Mouse (Mus musculus): ENCODE measurements around the gene Gm572. TPM values are rescaled to one million over a fixed set of nuclear protein-coding genes. Genes with fewer than 3 reads are reported as not detected.

The Gm572 gene
- total RNA-seq, 2 experiments from 2014 or later = 3.1 to 4.0 TPM

- intact Hi-C loops (cut with DNase I) = no loop called here
- DNase-seq = peak; percentile 75 to 84
Observed at GRCm38 (mm10) chr4:148662168-148662965, 19.2 kb downstream of the Gm572 start.

GRCm38 (mm10) chr4:148663326-148663725 is 20.2 kb downstream of the Gm572 start:
- no peak for DNase-seq
- intact Hi-C loops (cut with DNase I) = no loop called here

GRCm38 (mm10) chr4:148664021-148664420 is 20.9 kb downstream of the Gm572 start:
- intact Hi-C loops (cut with DNase I) = no loop called here
- DNase-seq = no peak

GRCm38 (mm10) chr4:148667006-148667755 is 24.1 kb downstream of the Gm572 start:
- intact Hi-C loops (cut with DNase I) = no loop called here
- DNase-seq = peak in 1 of 2 experiments; percentile 37

DNA sequence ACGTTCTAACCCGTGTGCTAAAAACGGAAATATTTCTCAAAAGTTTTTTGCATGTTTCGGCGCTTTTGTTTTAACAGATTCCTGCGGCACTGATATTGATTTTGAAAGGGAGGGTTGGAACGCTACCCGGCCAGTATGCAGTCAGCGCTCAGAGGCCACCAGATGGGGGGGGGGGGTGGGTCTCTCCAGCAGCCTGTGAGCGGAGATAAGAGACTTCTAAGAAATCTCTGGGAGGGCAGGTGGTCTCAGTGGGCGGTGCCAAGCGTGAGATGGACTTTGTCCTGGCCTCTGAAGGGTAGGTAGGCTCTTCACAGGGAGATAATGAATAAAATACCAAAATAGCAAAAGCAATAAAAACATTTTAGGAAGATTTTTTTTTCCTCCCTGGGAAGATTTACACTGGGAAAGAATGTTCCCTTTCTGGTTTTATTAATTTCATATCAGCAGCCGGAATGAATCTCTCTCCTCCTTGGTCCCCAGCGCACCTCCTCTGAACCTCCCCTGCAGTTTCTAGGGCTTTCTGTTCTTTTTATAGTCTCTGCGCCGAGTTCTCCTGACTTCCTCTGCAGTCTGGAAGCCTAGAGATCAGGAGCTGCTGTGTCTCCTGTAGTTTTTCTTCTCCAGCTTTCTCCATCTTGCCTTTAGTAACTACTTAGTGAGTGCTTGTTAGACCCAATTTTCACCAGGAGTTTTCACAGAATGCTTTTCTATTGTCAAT is 28.3 kb downstream of the Gm572 start:
- DNase-seq = no peak
- intact Hi-C loops (cut with DNase I) = no loop called here

GRCm38 (mm10) chr4:148675043-148675442 is 31.9 kb downstream of the Gm572 start:
- intact Hi-C loops (cut with DNase I) = no loop called here
- no peak for DNase-seq

DNA sequence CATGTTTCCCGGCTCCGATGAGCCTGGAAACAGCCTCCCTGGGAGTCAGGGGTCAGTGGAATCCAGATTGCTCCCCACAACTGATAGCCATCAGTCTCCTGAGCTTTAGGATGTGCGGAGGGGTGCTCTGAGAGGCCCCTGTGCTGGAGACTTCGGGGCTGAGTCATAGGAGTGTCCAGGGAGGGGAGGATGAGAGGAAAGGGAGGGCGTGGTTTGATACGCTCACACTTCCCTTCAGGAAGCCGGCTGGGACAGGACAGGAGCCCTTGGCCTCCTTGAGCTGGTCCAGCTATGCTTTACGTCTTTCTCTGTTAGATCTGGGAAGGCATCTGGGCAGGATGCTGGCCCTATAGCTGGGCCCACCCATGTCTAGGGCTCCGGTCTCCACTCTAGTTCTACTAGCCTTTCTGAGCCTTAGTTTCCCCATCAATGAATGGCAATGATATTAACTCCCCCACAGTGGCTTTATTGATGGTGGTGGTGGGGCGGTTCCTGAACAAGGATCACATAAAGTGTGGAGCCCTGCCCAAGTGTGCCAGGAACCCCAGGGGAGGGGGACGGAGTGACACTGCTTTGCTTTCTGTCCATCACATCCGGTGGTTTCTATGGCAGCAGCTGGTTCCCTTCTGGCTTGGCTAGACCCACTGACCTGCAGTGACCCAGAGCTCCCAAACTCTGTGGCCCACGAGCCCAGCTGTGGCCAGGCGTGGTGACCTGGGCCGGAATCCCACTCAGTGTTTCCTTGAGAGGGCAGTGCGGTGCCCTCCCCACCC is 33.3 kb downstream of the Gm572 start:
- peak; percentile 38 to 62 for DNase-seq

GRCm38 (mm10) chr4:148676961-148677637 is 34.0 kb downstream of the Gm572 start:
- DNase-seq = peak in 1 of 2 experiments; percentile 42

More for the DNA sequence above, 33.3 kb downstream of the Gm572 start:
- intact Hi-C loops (cut with DNase I) = no loop called here

DNA sequence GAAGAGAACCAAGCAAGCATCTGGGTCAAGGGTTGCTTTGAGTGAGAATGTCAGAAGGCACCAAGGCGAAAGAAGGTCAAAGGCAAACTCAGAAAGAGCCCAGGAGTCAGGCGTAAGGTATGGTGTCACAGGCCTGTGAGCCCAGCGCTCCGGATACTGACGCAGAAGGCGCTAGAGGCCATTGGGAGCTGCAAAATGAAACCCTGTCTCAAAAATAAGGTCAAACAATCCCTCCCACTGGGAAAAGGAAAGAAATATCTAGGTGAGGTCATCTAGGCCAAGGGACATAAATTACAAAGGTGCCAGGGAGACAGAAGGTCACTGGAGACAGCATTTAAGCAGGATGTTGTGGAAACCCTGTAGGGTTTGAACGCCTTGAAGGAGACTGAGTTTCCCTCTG is 35.0 kb downstream of the Gm572 start:
- intact Hi-C loops (cut with DNase I) = no loop called here

More at GRCm38 (mm10) chr4:148676961-148677637, 34.0 kb downstream of the Gm572 start:
- intact Hi-C loops (cut with DNase I) = no loop called here

GRCm38 (mm10) chr4:148680505-148681067 is 37.5 kb downstream of the Gm572 start:
- DNase-seq = no peak
- intact Hi-C loops (cut with DNase I) = loop anchor here (5.0 kb wide), 1 partner anchor 397 kb away; no protein-coding TSS in a partner anchor

More for the DNA sequence above, 35.0 kb downstream of the Gm572 start:
- no peak for DNase-seq

DNA sequence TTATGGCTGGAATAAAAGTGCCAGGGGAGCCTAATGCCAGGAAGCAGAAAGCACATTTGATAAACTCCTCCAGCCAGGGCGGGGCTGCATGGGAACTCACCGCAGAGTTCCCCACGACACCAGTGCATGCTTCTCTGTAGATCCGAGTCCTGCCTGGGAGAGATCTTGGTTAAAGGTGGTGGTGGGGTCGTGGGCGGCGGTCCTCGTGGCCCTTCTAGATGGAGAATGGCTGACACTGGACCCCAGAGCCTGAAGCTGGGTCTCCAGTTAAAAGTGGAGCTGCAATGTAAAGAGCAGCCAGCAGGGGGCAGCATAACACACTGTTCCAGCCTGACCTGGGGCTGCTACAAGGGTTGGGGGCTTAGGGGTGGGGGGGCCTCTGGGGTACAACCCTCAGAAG is 38.3 kb downstream of the Gm572 start:
- DNase-seq = peak; percentile 64 to 78
- intact Hi-C loops (cut with DNase I) = loop anchor here (5.0 kb wide), 1 partner anchor 396 kb away; no protein-coding TSS in a partner anchor

GRCm38 (mm10) chr4:148682961-148683360 is 39.8 kb downstream of the Gm572 start:
- intact Hi-C loops (cut with DNase I) = loop anchor here (5.0 kb wide), 1 partner anchor 394 kb away; no protein-coding TSS in a partner anchor

DNA sequence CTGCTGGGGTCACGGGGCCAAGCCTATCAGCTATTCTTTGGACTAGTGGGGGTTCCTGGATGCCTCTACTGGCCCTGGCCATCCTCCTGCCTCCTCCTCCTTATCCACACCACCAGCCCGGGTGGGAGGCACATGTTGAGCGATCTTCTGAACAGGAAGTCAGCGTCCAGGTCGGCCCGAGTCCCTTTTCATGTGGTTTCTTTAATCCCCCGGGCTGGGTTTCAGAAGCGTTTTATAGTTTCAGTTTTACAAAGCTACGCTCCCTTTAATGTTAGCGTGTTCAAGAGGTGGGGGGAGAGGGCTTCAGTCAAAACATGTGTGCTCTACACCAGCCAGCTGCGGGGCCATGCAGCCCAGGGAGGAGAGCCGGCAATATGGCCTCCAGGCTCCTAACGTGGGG is 40.4 kb downstream of the Gm572 start:
- no peak for DNase-seq
- intact Hi-C loops (cut with DNase I) = loop anchor here (5.0 kb wide), 1 partner anchor 394 kb away; no protein-coding TSS in a partner anchor

More at GRCm38 (mm10) chr4:148682961-148683360, 39.8 kb downstream of the Gm572 start:
- no peak for DNase-seq

DNA sequence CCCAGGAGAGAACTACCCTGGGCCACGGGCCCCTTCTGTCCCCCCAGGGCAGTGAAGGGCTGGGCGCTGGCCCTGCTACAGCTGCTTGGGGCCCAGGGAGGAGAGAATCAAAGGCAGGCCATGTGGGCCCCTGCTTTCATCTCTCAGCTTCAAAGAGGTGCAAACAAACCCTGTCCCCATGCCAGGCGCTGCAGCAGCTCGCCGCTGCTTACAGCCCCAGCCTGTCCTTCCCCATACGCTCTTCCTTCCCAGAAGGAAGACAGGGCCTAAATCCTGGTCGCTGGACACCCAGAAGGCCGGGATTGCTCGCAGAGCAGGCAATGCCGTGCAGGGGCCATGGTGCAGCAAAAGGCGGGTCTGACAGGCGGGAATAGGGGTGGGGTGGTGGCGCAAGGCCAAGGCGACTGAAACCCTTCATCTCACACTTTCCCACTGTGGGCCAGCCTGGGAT is 43.4 kb downstream of the Gm572 start:
- intact Hi-C loops (cut with DNase I) = no loop called here

DNA sequence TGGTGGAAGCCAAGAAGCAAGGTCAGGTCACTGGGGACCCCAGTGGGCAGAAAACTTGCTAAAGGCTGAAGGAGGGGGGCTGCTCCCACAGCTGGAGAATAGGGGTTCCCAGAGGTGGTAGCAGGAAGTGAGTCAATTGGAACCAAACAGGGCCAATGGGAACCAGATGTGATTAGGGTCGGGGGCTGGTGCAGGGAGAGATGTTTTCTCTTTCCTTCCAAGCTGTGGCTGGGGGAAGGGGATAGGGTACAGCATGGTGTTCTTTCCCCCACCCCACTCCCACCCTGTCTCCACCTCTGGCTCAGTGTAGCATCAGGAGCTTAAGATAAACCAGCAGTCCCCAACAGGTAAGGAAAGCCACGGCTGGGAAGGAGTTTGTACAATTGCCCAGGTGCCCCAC is 45.0 kb downstream of the Gm572 start:
- DNase-seq = no peak

More for the DNA sequence above, 43.4 kb downstream of the Gm572 start:
- no peak for DNase-seq

DNA sequence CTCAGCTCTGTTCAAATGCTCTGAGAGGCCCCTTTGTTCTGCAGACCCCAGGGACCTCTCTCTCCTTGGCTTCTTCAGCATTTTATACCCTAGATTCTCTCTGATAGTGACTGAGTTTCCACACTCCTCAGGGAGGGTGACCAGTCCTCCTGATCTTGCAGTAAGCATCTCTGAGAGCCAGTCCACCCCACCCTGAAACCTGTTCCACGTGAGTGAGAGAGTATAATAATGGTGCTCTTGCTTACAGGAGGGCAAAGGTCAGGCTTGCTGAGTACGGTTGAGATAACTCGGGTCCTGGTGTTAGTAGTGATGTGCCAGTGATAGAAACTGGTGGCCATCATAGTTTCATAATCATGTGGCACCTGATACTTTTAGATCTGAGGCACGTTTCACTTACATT is 48.1 kb downstream of the Gm572 start:
- DNase-seq = no peak
- intact Hi-C loops (cut with DNase I) = no loop called here

More for the DNA sequence above, 45.0 kb downstream of the Gm572 start:
- intact Hi-C loops (cut with DNase I) = no loop called here

DNA sequence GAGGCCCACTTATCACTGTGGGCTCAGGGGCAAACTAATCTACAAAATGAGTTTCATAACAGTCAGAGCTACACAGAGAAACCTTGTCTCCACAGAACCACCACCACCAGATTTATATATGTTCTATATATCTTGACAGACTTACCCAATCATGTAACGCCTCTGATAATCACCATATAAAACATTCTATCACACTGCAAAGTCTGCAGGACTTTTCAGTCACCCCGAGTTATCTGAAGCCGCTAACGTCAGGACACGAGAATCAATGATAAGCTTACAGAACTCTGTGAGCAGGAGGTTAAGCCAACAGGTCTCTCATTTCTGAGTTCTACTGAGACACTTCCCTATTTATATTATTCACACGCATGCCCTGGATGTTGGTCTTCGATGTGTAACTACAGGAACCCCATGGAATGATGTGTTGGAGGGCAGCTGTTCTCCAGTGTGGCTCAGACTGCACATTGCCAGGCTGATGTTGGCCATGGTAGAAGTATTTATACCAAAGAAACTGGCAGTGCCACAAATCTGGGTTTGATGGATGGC is 50.4 kb downstream of the Gm572 start:
- DNase-seq = no peak
- intact Hi-C loops (cut with DNase I) = no loop called here

DNA sequence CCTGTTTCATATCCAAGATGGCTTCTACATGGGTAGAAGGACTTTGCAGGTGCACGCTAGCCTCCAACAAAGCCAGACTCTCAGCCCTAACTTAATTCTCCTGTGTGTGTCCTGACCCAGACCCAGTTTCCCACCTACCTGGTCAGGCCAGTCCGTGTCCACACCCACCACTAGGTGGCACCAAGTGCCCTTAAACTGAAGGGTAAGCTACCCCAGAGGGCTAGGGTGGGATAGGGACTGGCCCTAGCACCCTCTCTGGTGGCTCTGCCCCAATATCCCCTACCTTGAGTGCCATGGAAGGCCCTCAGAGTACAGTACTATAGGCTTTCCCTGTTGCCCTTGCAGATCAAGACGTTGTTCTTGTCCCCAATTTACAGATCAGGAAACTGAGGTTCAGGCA is 61.6 kb downstream of the Gm572 start:
- DNase-seq = peak; percentile 52 to 59
- intact Hi-C loops (cut with DNase I) = loop anchor here (5.0 to 10.0 kb wide), 2 partner anchors 370 to 433 kb away; partner anchors contain the start of gene Cenps

Data from heart, postnatal 14 days (tissue).